ENCODE assay signal across 9 mouse cellular contexts in the genomic region with DNA sequence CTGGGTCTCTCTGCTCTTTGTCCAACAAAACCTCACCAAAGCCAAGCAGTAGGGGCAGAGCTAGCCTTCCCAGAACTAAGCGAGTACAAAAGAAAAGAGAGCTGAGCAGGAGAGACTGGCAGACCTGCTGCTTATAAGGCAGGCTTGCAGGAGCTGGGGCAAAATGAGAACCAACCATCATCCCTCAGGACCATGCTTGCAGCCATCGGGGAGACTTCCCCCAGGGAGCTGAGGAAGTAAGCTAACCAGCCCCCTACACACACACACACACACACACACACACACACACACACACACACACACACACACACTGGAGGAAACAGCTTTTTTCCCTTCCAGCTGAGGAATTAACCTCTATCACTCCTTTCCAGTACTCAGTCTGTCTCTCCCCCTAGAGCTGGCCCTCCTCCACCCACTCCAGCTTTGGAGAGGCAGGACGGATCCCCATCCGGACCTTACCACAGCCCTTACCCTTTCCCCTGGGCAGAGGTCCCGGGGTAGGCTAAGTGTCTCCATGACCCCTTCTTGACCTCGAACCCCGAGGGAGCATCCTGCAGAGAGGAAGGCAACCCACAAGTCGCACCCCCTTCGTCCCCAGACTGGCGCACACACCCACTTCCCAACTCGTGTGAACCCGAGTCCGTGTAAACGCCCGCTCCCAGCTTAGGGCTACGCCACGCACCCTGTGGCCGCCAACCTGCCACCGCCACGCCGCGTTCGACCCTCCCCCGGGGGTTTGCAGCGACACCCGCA. TPM values are rescaled to one million over a fixed set of nuclear protein-coding genes. Genes with fewer than 3 reads are reported as not detected.
A peak's percentile ranks its signal among the peaks of the same experiment; 100 is the strongest.
DNase-seq lines count a peak whose midpoint lies in the region; ATAC-seq lines count a peak whose summit lies in the region.
"Had no signal": no experiment of that assay in that cellular context is flagged by ENCODE, and none has a peak within 500 bp of the region (broad histone marks: within the 10 kb centered on the region; RNA-seq: fewer than 3 reads in every experiment).

No protein-coding gene starts in this region.

- H3K36me3 ChIP-seq in hindbrain, embryonic 13.5 days, result peaks cover 16% of the 10 kb centered on the region; the same call in 1 of the 2 replicates
- H3K36me3 ChIP-seq in midbrain, embryonic 16.5 days (ENCODE audit: control insufficient read depth, insufficient read depth, low read length), result no peaks in the 10 kb centered on the region

- peak overlapping the region; percentile 51 for H3K4me3 ChIP-seq in hindbrain, embryonic 13.5 days
- peak overlapping the region; percentile 50 for H3K4me3 ChIP-seq in midbrain, embryonic 16.5 days (ENCODE audit: low read depth, low read length)
- H3K4me3 ChIP-seq: myocyte had no signal

- H3K27ac ChIP-seq in hindbrain, embryonic 13.5 days, result no peak overlapping the region
- H3K27ac ChIP-seq in midbrain, embryonic 16.5 days (ENCODE audit: low read length), result no peak overlapping the region

- peak overlapping the region; percentile 75 for H3K9ac ChIP-seq in hindbrain, embryonic 13.5 days
- H3K9ac ChIP-seq in midbrain, embryonic 16.5 days (ENCODE audit: low read depth, low read length), result peak overlapping the region; percentile 69

- peaks cover 52% of the 10 kb centered on the region for H3K4me1 ChIP-seq in hindbrain, embryonic 13.5 days (replicated peaks)
- H3K4me1 ChIP-seq in midbrain, embryonic 16.5 days (ENCODE audit: control insufficient read depth, insufficient read depth, low read length), result peaks cover 26% of the 10 kb centered on the region

- peak; percentile 46 for DNase-seq in kidney, postnatal 10 days
- no peak for DNase-seq in kidney, adult 9 months
- peak; percentile 55 to 66 for DNase-seq in cerebellum, postnatal 14 days
- no peak for DNase-seq in left cerebral cortex, adult 9 months (ENCODE audit: low spot score in 2 of 2)
- no peak for DNase-seq in adrenal gland, postnatal 25 days
- DNase-seq in left cerebral cortex, adult 11 months (ENCODE audit: low spot score), result no peak

- WGBS in hindbrain, embryonic 13.5 days, result 6% methylated on average over 25 of the region's 26 CpGs
- WGBS in midbrain, embryonic 16.5 days, result 9% methylated on average over 26 of the region's 26 CpGs

- no peaks in the 10 kb centered on the region for H3K9me3 ChIP-seq in hindbrain, embryonic 13.5 days
- H3K9me3 ChIP-seq in midbrain, embryonic 16.5 days (replicated peaks; ENCODE audit: control insufficient read depth, low read length, poor library complexity, severe bottlenecking), result no peaks in the 10 kb centered on the region

- H3K4me2 ChIP-seq in hindbrain, embryonic 13.5 days, result peak overlapping the region; percentile 95
- peak overlapping the region; percentile 81 for H3K4me2 ChIP-seq in midbrain, embryonic 16.5 days (ENCODE audit: low read length)

- no peak for ATAC-seq in hindbrain, embryonic 13.5 days (ENCODE audit: low FRiP score)
- no peak for ATAC-seq in midbrain, embryonic 16.5 days

- peaks cover 81% of the 10 kb centered on the region for H3K27me3 ChIP-seq in hindbrain, embryonic 13.5 days
- no peaks in the 10 kb centered on the region; the same call in 1 of the 2 replicates for H3K27me3 ChIP-seq in midbrain, embryonic 16.5 days (ENCODE audit: control insufficient read depth, insufficient read depth, low read depth, low read length)

RNA-seq across cellular contexts. Expression of gene Srcin1, which starts 30.0 kb away (rescaled TPM):
- polyA plus RNA-seq in hindbrain, embryonic 13.5 days (2015; fragmentation: Nextera tagmentation; extraction: Ambion mirVana), result 6.0 and 7.0 TPM in 2 replicates
- 9.2 and 10.4 TPM in 2 replicates for polyA plus RNA-seq in midbrain, embryonic 16.5 days (2015; fragmentation: Nextera tagmentation; extraction: Ambion mirVana)
- total RNA-seq in adrenal gland, postnatal 25 days (2021), result 9.8 and 9.9 TPM in 2 replicates
- polyA plus RNA-seq: myocyte had no signal

RNA-seq across cellular contexts. Expression of gene 4933428G20Rik, which starts 45.8 kb away (rescaled TPM):
- 0.96 and 1.2 TPM in 2 replicates for polyA plus RNA-seq in hindbrain, embryonic 13.5 days (2015; fragmentation: Nextera tagmentation; extraction: Ambion mirVana)
- polyA plus RNA-seq in midbrain, embryonic 16.5 days (2015; fragmentation: Nextera tagmentation; extraction: Ambion mirVana), result 1.2 and 1.3 TPM in 2 replicates
- total RNA-seq in adrenal gland, postnatal 25 days (2021), result not detected in 2 replicates

Comparison
In these comparisons a context has a peak if more than half of its experiments do, and no peak if none do; other contexts are left out.
1. DNase-seq: peak in kidney, postnatal 10 days (single experiment) and cerebellum, postnatal 14 days (2 of 2); none in kidney, adult 9 months (single experiment), left cerebral cortex, adult 9 months (0 of 2), adrenal gland, postnatal 25 days (single experiment) and left cerebral cortex, adult 11 months (single experiment).